Mouse (Mus musculus) testis, postnatal 10 days (tissue): ENCODE measurements around the gene Lgals9.

Experiments
- DNase-seq: peaks from one replicate; pipeline ENCODE4 v3.0.0; 2021; ENCODE audit warnings: low spot score

The Lgals9 gene

DNA sequence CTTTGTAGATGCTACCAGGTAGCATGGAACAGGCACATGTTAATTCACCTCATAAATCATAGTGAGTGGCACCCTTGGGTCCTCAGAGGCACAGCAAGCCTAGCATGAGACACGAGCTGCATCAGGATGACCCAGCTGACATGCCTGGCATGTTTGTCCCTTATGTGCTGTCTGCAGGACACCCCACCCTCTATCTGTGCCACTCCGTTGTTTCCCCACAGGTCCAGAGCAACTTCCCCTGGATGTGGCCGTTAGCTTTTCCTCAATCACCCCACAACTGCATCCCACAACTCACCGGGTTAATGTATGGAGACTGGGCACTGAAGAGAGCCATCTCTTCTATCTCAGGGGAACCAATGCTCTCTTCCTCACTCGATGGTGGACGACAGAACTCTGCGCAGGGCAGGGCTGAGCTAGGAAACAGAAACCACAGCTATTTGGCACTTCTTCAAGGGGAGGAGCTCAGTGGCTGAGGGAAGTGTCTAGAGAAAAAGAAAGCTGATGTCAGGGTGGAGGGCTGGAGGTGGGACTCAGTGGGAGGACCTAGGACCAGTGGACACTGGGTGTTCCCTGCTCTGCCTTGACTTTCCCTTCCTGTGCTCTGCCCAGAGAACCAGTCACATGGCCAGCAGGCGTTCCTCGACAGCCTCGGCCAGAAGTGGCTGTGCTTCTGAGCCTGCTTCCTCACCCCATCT is at the start of gene Lgals9:
Gene Lgals9 (minus strand): TSS at position 464 of the 695 bp plus-strand sequence.
- peak; percentile 71 for DNase-seq

DNA sequence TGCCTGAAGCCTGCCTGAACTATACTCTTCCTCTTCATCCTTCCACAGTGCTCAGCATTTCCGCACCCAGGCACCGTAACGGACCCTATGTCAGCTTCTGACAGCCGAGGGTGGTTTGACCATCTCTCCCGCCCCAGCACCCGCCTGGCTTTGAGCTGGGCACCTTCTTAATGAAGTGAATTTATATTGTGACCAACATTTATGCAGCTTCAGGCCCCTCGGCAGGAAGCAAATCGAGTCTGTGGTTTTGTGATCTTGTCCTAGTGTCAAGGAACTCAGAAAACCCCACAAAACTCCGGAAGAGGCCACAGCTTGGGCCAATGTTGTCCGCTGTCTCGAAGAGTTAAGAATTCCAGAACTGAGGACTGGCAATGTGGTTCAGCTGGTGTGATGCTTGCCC is 48.9 kb upstream of the Lgals9 start:
- no peak for DNase-seq

DNA sequence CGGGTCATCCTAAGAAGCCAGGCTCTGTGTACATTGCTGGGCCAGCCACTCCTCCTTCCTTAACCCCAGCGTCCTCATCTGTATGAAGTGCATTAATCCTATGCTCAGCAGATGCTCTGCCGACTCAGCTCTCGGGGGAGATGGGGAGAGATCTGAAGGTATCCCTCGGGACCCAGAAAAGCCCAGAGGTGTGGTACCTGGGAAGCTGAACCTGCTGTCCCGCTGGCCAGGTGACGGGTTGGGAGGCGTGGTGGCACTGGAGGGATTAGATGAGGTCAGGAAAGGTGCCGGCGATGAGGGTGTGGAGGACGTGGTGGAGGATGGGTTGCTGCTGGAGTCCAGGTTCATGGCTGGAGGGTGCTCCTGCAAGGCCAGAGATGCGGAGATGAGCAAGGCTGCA is 48.3 kb upstream of the Lgals9 start:
- no peak for DNase-seq

DNA sequence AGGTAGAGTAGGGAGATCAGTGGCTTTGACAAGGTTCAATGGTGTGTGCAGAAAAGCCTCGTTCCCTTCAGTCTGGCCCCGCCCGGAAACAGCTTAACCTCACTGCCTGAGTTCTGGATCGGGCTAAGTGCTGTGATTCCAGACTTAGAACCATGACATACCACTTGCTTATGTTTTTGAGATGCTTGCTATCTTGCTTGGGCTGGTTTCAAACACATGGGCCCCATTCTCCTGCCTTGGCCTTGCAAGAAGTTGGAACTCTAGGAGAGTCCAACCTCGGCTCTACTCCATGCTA is 46.7 kb upstream of the Lgals9 start:
- no peak for DNase-seq

DNA sequence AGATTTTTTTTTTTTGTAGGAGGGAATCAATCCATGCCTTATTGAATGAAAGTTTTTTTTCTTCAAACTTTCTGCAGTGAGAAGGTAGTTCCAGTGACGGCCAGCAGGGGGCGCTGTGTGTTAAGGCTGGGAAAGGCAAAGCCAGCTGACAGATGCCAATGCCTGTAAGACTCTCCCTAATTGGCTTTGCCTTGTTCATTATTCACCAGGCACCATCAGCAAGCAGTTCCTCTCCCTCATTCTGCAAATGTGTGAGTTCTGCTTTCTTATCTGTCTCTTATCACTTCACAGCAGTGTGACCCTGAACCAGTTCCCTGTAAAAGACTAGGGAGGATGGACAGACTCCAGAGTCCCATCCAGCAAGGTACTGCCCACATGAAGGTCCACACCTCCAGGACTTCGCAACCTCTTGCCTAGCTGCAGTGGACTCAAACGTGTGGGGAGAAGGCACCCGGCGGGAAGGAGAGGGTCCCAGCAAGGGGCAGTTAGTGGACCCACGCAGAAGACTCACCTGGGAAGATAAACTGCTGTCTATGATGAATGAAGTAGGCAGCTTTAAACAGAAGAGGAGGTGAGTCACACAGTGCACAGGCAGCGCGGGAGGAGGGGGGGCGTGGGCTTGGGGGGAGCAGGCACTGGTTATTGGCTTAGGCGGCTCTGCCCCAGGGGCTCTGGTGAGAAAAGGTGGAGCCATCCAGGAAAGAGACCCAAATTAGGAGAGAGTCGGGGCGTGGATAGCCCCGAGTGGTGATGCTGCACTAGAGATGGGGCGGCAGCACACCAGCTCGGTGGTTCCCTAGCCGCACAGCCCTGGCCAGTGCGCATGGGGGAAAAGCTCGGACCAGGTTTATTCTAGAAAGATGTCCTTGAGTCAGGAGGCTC is 46.1 kb upstream of the Lgals9 start:
- peak; percentile 98 for DNase-seq

DNA sequence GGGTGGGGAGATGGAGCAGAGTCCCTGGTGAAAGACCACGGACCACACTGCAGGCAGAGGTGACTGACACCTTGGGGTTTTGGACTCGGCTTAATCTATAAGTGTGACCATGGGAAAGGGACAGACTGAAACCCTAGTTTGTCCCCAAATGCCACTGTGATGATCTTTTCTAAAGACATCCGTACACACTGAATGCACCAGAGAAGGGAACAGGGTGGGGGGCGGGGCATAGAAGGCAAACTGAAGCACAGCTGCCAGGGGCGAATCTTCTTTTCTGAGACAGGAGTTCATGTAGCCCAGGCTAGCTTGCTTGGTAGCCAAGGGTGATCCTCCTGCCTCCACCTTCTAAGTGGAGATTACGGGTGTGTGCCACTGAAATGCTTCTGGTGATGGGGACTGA is 39.0 kb upstream of the Lgals9 start:
- DNase-seq: no peak

DNA sequence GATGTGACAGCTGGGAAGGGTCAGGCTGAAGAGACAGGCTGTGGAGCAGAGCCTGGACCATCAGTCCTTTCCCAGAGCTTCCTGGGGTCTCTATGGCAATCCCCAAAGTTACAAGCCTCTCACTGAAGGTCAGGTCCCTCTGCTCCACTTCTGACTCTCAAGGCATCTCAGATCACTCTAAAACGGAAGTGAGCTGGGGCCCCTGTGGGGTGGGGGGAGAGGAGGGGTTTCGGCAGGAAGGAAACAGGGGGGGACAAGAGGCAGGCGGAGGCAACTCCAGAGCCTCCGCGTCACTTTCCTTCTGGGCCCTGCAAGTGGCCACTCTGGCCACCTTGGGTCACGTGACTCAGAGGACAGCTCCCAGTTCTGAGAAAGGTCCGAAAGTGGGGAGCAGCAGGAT is 38.6 kb upstream of the Lgals9 start:
- DNase-seq: no peak

DNA sequence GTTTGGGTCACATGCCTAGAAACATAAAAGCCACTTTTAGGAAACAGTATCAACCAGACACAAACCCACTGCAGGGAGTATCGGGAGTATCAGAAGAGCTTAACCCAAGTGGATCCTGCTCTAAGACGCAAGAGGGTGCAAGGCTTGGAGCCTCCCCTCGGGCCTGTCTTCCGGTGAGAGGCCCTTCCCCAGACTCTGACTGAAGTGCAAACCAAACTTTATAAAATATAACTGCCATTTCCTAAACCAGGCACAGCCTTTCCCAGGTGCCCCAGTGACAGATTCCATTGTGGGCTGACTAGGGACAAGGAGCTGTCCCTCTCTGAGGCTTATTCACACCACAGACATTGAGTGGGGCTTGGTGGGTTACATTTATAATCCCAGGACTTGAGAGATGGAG is 38.1 kb upstream of the Lgals9 start:
- DNase-seq: no peak

DNA sequence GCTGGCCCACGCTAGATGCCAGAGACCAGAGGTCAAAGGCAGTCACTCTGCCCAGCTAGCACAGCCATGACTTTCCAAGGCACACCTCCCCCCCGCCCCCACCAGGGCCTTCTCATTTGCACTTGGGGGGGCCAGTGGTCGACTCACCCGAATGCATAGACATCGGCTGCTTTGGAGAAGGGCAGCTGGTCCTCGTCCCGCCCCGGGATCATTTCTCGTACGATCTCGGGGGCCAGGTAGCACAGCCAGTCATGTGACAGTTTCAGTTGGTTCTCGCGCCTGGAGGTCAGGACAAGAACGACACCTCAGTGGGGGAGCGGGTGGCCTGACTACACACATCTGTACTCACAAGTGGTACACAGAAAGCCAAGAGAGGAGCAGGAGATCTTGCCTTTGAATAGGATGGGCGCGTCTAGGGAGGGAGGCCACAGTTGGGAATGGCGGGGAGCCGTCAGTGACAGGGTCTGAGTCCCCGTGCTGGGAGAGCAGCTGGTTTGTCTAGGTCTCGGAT is 35.8 kb upstream of the Lgals9 start:
- no peak for DNase-seq

DNA sequence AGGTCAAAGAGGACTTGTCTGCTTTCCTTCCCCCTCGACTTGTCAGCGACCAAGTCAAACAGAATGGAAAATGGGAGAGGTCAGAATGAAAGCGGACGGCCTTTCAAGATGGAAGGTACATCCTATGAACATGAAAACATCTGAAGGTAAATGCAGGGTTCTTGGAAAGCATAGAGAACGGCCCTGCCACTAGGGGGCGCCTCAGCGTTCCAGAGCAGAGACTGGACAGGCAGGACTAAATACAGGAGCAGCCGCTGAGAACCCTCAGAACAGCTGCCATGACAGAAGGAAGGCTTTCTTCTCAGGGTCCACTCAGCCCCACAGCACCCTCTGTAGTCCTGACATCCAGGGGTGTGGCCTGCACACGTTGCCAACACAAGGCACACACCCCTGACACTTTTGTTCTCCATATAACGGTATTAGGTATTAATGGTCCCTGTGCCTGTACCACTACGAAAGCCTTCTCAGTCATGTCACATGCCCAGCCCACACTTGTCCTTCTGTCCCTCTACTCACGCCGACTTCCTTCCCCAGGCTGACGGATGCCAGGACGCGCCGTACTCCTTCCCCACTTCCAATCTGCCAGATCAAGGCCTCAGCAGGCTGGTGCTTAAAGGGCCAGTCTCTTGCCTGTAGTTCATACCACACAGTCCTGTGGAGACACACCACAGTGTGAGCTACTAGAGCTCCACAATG is 35.2 kb upstream of the Lgals9 start:
- peak; percentile 73 for DNase-seq

DNA sequence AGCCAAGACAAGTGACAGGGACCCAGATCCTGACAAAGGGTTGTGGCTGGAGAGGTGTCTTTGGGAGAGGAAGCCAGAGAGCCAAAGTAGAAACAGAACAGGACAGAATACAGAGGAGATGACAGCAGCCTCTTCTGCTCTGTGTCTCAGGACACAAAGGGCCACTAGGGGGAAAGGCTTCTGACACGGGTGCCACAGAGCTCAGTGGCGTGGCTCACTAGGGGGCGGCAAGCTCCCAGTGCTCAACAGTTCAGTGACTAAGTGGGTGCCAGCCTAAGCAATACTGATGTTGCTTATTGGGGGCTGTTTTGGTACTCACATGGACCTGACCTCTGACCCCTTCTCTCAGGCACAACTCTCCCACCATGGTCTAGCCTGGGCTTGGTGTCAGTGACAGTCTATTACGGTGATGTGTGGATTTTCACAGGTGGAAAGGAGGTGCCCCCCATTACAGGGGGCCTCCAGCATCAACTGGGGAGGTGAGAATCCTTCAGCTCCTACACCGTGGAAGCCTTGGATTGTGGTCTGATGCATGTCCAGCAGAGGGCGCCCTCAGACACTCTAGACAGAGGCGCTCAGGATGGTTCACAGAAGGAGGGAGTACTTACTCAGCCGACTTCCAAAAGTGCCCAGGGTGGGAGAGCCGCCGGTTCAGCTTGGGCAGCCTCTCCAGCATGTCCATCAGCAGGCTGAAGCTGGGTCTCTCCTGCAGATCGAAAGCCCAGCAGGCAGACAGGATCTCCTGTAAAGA is 34.4 kb upstream of the Lgals9 start:
- DNase-seq: peak; percentile 89

DNA sequence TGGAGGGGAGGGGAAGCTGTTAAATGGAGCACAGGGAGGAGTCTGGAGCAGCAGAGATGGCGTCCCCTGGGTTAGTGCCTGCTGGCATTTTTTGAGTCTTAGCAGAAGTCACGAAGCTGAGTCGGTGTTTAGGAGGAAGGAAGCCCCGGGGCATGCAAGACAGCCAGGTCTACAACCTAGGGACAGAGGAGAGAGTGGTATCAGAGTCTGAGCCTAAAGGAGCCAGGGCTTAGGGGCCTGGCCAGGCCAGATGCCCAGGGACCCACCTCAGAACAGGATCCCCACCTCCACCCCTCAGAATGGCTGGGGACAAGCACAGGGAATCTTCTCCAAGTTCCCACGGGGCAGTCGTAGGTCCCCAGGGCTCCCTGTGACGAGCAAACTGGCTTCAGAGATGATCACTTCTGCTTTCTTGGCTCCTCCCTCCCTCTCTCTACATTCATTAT is 32.4 kb upstream of the Lgals9 start:
- DNase-seq: no peak

DNA sequence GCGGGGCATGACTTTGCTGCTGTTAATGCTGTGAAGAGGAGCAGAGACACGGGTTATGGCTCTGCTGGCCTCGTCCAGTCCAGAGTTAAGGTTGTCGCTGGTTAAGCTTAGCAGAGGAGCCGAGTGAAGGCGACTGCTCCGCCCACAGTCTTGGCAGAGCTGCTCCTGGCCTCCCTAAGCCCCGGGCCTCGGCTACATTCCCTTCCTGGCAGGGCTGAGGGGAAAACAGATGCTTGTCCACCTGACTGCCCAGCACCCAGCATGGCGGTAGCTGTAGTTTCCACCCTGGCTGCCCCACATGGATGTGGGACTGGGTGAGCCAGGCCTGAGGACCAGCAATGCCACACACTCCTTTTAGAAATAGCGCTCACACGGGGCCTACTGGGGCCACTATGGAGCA is 31.5 kb upstream of the Lgals9 start:
- peak; percentile 44 for DNase-seq

DNA sequence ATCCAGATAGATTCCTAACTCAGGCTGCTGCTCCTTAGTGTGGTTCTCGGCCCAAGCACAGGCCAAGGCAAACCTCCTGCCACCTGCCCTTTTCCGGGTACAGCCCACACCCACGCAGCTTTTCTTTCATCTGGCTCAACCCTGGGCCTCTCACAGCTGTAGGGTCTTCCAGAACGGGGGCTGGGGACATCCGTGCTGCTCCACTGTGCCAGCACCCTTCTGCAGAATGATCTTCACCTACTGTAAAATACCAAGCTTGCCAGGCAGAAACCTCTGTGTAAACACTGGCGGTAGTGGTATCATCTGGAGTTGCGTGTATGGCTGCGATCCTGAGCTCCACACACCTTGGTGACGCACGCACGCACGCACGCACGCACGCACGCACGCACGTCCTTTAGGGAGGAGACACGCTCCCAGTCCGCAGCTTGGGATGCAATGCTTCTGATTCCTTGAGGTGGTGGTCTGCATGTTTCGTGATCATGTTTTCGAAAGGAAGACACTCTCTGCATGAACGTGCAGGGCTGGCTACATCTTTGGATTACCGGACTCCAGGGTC is 31.0 kb upstream of the Lgals9 start:
- peak; percentile 41 for DNase-seq

DNA sequence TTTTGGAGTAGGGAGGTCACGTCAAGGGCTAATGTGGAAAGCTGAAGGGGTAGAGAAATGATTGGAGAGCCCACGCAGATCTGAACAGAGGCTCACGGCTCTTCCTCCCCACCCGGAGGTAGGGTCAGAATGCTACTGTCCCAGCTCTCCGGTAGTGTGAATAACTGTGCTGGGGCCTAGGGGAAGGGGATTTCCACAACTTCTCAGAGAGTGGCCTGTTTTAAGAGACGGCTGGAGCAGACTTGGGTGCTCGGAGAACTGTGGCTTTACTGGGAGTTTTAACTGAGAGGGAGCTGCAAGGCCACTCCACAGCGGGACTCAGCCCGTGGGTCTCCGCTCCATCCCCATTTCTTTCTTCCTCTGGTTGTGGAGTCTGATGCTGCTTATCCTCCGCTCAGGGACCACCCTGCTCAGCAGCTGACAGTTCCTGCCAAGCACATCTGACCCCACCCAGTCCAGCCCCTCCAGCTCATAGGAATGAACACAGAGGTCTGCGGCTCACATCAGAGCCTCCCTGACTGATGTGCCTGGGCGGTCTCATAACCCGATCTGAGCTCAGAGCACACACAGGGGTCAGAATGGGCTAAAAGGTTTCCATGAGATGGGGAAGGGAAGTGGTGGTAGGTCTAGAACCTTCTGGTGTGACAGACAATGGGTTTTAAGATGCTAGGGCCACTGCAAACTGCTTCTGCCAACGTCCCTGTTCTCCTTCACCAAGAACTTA is 30.0 kb upstream of the Lgals9 start:
- DNase-seq: peak; percentile 38

DNA sequence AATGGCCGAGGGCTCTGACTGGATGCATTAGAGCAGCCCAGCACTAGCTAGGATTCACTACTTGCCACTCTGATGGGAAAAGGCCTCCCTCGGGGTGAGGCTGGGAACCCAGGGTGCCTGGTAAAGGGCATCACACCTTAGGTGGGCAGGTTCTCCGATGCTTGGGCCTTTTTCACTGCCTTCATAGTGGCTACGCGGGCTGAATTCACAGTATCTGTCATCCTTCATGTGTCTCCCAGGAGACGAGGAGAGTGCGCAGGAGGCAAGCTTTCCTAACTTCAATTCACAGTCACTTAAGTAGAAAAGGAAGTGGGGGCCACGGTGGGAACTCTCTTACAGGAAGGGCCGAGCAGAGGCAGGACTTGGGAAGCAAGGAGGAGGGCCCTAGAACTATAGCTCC is 29.1 kb upstream of the Lgals9 start:
- peak; percentile 38 for DNase-seq

DNA sequence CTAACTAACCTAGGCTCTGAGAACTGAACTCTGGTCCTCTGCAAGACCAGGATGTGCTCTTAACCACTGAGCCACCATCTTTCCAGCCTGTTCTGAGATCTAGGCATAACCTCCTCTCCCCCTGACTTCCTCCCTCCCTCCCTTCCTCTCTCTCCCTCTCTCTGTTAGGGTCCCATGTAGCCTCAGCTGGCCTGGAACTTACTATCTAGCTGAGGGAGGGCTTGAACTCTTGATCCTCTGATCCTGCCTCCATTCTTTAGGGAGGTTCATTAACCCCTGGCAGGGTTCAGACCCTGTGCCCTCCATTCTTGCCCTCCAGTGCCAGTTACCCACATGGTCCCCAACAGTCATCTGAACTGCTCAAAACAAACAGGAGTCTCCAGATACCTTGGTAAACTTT is 28.3 kb upstream of the Lgals9 start:
- peak; percentile 19 for DNase-seq

DNA sequence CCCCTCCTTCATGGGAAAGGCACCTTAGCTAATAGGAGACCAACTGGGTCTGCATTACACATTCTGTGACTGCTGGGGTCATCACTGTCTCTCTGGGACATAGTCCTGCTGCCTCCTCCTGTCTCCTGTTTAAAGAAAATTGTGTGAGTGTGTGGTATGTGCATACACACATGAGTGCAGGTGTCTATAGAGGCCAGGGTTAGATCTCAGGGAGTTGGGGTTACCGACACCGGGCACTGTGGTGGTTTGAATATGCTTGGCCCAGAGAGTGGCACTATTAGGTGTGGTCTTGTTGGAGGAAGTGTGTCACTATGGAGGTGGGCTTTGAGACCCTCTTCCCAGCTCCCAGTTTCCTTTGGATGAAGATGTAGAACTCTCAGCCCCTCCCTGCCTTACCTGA is 27.8 kb upstream of the Lgals9 start:
- DNase-seq: peak; percentile 26

DNA sequence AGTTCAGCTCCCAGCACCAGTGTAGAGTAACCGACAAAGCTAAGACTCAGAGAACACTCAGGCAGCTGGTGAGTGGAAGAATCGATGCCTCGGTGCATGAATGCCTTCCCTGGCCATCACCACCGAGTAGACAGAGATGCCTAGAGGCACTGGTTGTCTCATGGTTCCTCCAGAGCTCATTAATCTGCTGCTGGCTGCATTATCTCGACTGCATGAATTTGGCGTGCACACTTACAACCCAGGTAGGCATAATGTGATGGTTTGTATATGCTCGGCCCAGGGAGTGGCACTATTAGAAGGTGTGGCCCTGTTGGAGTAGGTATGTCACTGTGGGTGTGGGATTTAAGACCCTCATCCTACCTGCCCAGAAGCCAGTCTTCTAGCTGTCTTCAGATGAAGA is 24.1 kb upstream of the Lgals9 start:
- peak; percentile 28 for DNase-seq

DNA sequence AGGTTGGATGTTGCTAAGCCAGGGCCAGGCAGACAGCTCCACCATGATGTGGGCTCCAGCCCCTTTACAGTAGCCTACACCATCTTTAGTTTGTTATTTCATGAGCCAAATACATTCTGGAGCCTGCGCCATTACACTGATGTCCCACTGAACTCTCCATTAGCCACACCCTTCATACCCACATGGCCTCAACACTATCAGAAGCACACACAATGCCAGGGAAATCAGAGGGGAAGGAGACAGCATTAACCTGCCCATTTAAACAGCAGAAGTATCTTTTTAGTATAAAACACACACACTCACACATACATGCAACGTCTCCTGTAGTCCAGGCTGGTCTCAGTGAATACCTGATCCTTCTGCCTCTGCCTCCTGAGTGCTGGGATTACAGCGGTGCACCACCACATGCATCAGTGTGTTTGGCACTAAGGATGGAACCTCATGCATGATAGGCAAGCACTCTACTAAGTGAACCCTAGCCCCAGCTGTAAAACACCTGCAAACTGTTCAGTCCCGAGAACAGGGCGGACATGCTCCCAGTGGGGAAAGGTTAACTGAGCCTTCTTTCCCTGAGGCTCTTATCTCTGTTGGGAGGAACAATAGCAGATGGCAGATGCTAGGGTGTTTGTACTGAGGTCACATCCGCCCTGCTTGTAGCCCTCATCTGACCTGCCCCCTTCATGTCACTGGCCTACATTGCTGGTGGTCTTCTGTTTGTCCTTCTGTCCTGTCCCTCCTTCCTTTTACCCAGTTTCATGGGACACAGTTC is 23.4 kb upstream of the Lgals9 start:
- DNase-seq: peak; percentile 29
